Mouse (Mus musculus) inflammation-experienced regulatory T-cells (primary cell): ENCODE data around the gene Mss51. TPM values are rescaled to one million over a fixed set of nuclear protein-coding genes. Genes with fewer than 3 reads are reported as not detected.

Experiments used
- polyA plus RNA-seq, 2 experiments: library from polyadenylated mRNA; unstranded; fragments of 100-300 nt; shearing (Covaris generic); gene quantifications; one replicate each; pipeline ENCODE4 v1.2.1; 2017

The Mss51 gene
- polyA plus RNA-seq = 1 to 10 TPM in 1 of 2 experiments, under 1 TPM in 1; 0.31 to 1.8 TPM

DNA sequence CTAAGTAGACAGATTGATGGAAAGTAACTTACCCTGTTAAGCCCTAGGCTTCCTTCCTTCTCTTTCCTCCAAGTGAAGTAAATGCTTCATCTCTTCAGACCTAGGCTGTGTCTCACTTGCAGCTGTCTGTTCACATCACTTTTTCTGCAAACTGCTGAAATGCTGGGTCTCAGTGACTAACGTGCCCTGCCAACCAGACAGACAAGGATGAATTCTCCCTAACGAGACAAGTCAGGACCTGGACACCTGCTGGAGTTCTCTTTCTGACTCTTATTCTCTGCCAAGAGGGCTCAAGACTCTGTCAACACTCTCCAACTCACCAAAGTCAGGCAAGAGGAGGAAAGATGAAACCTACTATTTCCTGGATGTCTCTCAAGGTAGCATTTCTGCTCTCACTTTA lies at the start of gene Mss51:
Gene Mss51 (minus strand): TSS at position 299 of the 400 bp plus-strand sequence.

DNA sequence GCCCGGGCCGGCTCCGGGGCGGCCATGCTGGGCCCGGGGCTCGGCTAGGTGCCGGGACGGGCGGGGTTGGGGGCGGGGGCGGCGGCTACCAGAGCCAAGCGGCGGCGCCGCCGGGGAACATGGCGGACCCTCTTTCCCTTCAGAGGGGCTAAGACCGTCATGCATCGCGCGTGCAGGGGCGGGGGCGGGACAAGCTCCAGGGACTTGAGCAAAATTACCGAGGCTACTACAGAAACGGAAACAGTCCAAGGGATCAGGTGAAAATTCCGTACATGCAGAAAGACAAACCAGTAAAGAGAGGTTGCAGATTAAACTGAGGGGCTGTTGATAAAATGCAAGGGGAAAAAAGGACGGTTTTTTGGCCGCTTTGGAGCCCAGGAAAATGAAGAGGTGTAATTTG lies 49.7 kb upstream of the Mss51 start, which contains the start of gene Ppp3cb:
Gene Ppp3cb (minus strand): TSS at position 159 of the 400 bp plus-strand sequence.

DNA sequence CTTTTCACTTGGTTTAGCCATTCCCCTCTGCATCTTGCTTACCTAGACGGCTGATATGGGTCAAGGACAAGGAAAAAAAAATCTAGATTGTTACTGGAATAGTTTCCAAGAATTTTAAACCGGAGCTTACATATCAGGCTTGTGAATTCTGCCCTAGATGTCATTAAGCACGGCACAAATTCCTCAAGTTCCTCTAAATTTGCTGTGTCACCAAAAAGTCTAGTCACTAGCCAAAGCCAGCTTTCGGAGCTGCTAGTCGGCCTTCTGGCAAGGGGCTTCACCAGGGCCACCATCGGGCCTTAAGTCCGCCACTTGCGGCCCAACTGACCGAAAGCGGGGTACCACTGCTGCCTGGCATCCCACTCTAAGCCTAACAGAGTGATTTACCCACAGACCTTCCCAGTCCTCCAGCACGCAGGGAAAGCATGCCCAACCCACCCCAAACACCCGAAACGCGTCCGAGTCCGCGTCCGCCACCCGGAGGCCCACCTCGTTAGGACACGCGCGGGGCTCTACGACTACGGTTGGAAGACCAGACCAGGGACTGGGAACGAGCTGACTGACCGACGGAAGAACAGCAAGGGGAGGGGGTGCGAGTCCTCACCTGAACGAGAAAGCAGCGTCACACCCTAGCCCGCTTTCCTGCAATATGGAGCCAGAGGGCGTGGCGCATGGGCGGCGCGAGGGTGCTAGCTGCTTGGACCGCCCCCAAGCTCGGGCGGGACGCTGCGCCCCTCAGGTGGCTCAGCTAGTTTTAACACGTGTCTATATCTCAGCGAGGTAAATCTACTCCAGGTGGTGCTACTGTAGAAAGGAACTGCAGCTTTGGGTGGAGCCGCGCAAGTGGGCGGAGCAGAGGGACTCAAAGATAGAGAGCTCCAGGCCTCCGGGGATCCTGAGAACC lies 17.2 kb downstream of the Mss51 start, which contains the start of gene Anxa7:
Gene Anxa7 (minus strand): TSS at position 843 of the 904 bp plus-strand sequence.

DNA sequence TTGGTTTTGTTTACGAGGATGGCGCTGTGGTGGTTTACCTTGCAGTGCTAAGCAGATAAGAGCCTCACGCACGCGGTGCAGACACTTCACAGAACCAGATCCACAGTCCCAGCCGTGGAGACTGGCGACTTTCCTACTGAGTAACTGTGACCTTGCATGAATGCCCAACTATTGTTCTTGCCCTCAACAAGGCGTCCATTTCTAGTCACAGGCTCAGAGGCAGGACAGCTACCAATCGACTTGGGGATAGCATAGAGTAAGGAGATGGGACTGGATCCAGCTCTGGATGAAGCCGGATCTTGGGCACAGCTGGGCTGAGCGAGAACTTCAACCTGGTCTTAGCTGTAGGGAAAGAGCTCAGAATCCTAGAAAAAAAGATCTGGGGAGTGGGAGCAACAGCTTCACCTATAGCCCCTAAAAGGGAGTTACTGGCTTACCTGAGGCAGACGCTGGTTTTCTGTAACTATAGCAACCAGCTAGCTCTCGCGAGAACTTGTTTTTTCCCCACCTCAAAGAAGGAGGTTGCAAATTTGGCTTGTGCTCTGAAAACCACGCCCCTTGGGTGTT lies 44.9 kb downstream of the Mss51 start, which contains the start of gene Cfap70:
Gene Cfap70 (minus strand): TSS at position 462 of the 567 bp plus-strand sequence.

Other genes starting within 250 kb of the Mss51 start
- under 1 TPM in 1 of 2 experiments, not detected in 1; 0.62 TPM for gene Kcnk16, start 227.7 kb downstream of the Mss51 start, polyA plus RNA-seq
- 10 to 100 TPM; 17.6 to 18.7 TPM for gene Nudt13, start 202.2 kb downstream of the Mss51 start, polyA plus RNA-seq
- gene Ecd, start 148.8 kb downstream of the Mss51 start, polyA plus RNA-seq = 10 to 100 TPM; 49.8 to 63.9 TPM
- gene Fam149b, start 148.7 kb downstream of the Mss51 start, polyA plus RNA-seq = 10 to 100 TPM; 53.5 to 74.9 TPM
- gene Dnajc9, start 108.0 kb downstream of the Mss51 start, polyA plus RNA-seq = 100 to 1,000 TPM; 131 to 152 TPM
- gene Mrps16, start 103.3 kb downstream of the Mss51 start, polyA plus RNA-seq = 10 to 100 TPM; 66.9 to 90.9 TPM
- gene Cfap70, start 44.7 kb downstream of the Mss51 start, polyA plus RNA-seq = under 1 TPM; 0.37 to 0.50 TPM
- gene Anxa7, start 16.8 kb downstream of the Mss51 start, polyA plus RNA-seq = 10 to 100 TPM; 53.2 to 67.1 TPM
- gene Ppp3cb, start 49.7 kb upstream of the Mss51 start, polyA plus RNA-seq = 10 to 100 TPM; 21.2 to 26.0 TPM
- gene Usp54, start 144.2 kb upstream of the Mss51 start, polyA plus RNA-seq = 1 to 10 TPM in 1 of 2 experiments, under 1 TPM in 1; 0.78 to 3.6 TPM
- gene Myoz1, start 159.6 kb upstream of the Mss51 start, polyA plus RNA-seq = 1 to 10 TPM in 1 of 2 experiments, not detected in 1; 4.7 TPM
- gene Synpo2l, start 171.5 kb upstream of the Mss51 start, polyA plus RNA-seq = under 1 TPM; 0.14 to 0.37 TPM
- gene Sec24c, start 177.4 kb upstream of the Mss51 start, polyA plus RNA-seq = 100 to 1,000 TPM; 211 to 253 TPM
- 10 to 100 TPM; 11.4 to 24.7 TPM for gene Fut11, start 198.1 kb upstream of the Mss51 start, polyA plus RNA-seq
- gene Chchd1, start 206.1 kb upstream of the Mss51 start, polyA plus RNA-seq = 100 to 1,000 TPM; 100 to 109 TPM
- gene Zswim8, start 210.7 kb upstream of the Mss51 start, polyA plus RNA-seq = 10 to 100 TPM; 42.7 to 46.8 TPM
- gene Ndst2, start 237.7 kb upstream of the Mss51 start, polyA plus RNA-seq = 10 to 100 TPM; 45.7 to 68.8 TPM